Mouse (Mus musculus) liver, embryonic 11.5 days (tissue): ENCODE measurements at regions not wholly inside any gene's neighbourhood (a gene's known extent, or its start where the extent isn't known, plus 50 kb on each side); places are given as distances from the start of the nearest gene placed in this dataset.

Experiments used
- ATAC-seq: fragments of 200-750 bp; cut with Nextera tagmentation; replicated peaks from 2 replicates; pipeline ENCODE4 v1.8.0; 2017; ENCODE audit warnings: moderate number of reproducible peaks, mild to moderate bottlenecking, moderate TSS enrichment, moderate library complexity; ENCODE audit not compliant: low FRiP score
- DNase-seq: peaks from one replicate; pipeline ENCODE4 v3.0.0-alpha.2; 2017; ENCODE audit warnings: low spot score
- H3K27ac ChIP-seq: fragments of 300-500 bp; sonication (generic); 2 replicates; pipeline ENCODE4 v1.5.1; 2014; ENCODE audit warnings: mild to moderate bottlenecking, low read depth, low read length, control low read depth
- H3K27me3 ChIP-seq: fragments of 300-500 bp; sonication (generic); replicated peaks from 2 replicates; pipeline ENCODE4 v1.6.1; 2014; ENCODE audit warnings: low read length, mixed read lengths; ENCODE audit not compliant: control insufficient read depth, insufficient read depth
- H3K36me3 ChIP-seq: fragments of 300-500 bp; sonication (generic); 2 replicates; pipeline ENCODE4 v1.6.1; 2014; ENCODE audit warnings: mild to moderate bottlenecking, low read length, moderate library complexity, mixed read lengths; ENCODE audit not compliant: control insufficient read depth, insufficient read depth
- H3K4me1 ChIP-seq: fragments of 300-500 bp; sonication (generic); replicated peaks from 2 replicates; pipeline ENCODE4 v1.6.1; 2014; ENCODE audit warnings: low read length, mixed read lengths; ENCODE audit not compliant: control insufficient read depth, insufficient read depth
- H3K4me2 ChIP-seq: fragments of 300-500 bp; sonication (generic); 2 replicates; pipeline ENCODE4 v1.6.1; 2014; ENCODE audit warnings: mild to moderate bottlenecking, control low read depth, moderate library complexity
- H3K4me3 ChIP-seq: fragments of 300-500 bp; sonication (generic); 2 replicates; pipeline ENCODE4 v1.5.1; 2014; ENCODE audit warnings: low read depth, low read length, control low read depth
- H3K9ac ChIP-seq: fragments of 300-500 bp; sonication (generic); 2 replicates; pipeline ENCODE4 v1.6.1; 2014; ENCODE audit warnings: low read depth, low read length, control low read depth
- H3K9me3 ChIP-seq: fragments of 300-500 bp; sonication (generic); 2 replicates; pipeline ENCODE4 v1.6.1; 2016; ENCODE audit warnings: low read length, inconsistent platforms, mixed read lengths; ENCODE audit not compliant: control insufficient read depth
- whole genome bisulfite sequencing: fragments of 180-500 bp; shearing (Covaris S2); extraction: QIAGEN DNeasy Blood & Tissue Kit; methylation state at CpG from one replicate; pipeline ENCODE4 v1.1.7; 2014; 5-methylcytosine and 5-hydroxymethylcytosine counted together

GRCm38 (mm10) chr10:125586489-125587147, 197.4 kb upstream of the Slc16a7 start:
- DNase-seq, result no peak
- ATAC-seq, result no peak
- H3K27ac ChIP-seq, result no peak overlapping the region
- no peaks in the 10 kb centered on the region for H3K36me3 ChIP-seq
- H3K4me2 ChIP-seq, result no peak overlapping the region
- H3K9ac ChIP-seq, result no peak overlapping the region
- H3K4me1 ChIP-seq, result no peaks in the 10 kb centered on the region
- H3K4me3 ChIP-seq, result no peak overlapping the region
- no peaks in the 10 kb centered on the region for H3K9me3 ChIP-seq
- 71% methylated on average over 7 of the region's 7 CpGs for WGBS
- no peaks in the 10 kb centered on the region for H3K27me3 ChIP-seq

DNA sequence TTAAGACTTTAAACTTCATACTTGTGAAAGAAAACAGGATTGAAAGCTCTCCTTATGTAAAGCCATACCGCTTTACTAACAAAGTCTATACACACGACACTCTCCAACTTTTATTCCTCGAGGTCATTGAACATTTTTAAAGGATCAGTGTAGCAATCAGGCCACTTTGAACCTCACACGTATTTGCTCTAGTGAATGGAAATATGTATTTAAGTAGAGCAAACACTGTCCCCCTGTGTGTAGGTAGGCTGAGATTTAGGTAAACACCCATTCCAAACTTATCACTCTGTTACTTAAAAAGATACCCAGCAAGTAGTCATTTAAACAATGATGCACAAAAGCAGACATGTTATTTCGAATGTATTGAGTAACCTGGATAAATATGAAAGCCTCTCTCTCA, 203.7 kb upstream of the Slc16a7 start:
- Histone ChIP-seq H3K9me3 (no peaks in the 10 kb centered on the region), H3K27ac (no peak overlapping the region), H3K27me3 (no peaks in the 10 kb centered on the region), H3K36me3 (no peaks in the 10 kb centered on the region), H3K4me1 (no peaks in the 10 kb centered on the region), H3K4me2 (no peak overlapping the region), H3K9ac (no peak overlapping the region), H3K4me3 (no peak overlapping the region)
- WGBS, result 78% methylated on average over 5 of the region's 5 CpGs
- ATAC-seq, result no peak
- no peak for DNase-seq

GRCm38 (mm10) chr10:125607787-125608617, 218.7 kb upstream of the Slc16a7 start:
- no peak overlapping the region for H3K4me2 ChIP-seq
- DNase-seq, result no peak

DNA sequence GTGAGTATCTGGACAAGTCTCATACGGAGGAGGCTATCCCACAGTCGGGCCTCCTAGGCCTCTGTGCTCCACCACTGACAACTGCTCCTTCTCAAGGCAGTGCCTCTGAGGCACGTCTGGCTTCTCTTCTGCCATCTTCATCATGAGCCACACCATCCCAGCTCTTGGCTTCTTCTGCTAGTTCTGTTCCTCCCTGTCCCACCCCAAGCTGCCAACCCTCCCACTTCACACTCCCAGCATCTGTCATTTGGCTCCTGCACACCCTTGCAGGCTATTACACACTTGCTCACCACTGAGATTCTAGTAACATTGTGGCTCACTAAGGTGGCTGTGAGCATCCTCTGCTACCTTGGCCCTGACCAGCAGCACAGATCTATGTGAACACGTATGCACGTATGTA, 221.1 kb upstream of the Slc16a7 start:
- H3K9me3 ChIP-seq, result no peaks in the 10 kb centered on the region
- no peak overlapping the region for H3K4me2 ChIP-seq
- H3K27ac ChIP-seq, result no peak overlapping the region
- no peaks in the 10 kb centered on the region for H3K4me1 ChIP-seq
- no peak overlapping the region for H3K4me3 ChIP-seq
- H3K27me3 ChIP-seq, result no peaks in the 10 kb centered on the region
- 81% methylated on average over 5 of the region's 5 CpGs for whole genome bisulfite sequencing
- no peak overlapping the region for H3K9ac ChIP-seq
- DNase-seq (no peak), ATAC-seq (no peak)
- no peaks in the 10 kb centered on the region for H3K36me3 ChIP-seq

More at GRCm38 (mm10) chr10:125607787-125608617, 218.7 kb upstream of the Slc16a7 start:
- Histone ChIP-seq H3K27me3 (no peaks in the 10 kb centered on the region), H3K9me3 (no peaks in the 10 kb centered on the region), H3K4me1 (no peaks in the 10 kb centered on the region), H3K4me3 (no peak overlapping the region), H3K9ac (no peak overlapping the region), H3K27ac (no peak overlapping the region), H3K36me3 (no peaks in the 10 kb centered on the region)
- no peak for ATAC-seq
- 71% methylated on average over 10 of the region's 10 CpGs for WGBS

GRCm38 (mm10) chr10:125612773-125613172, 223.5 kb upstream of the Slc16a7 start:
- Histone ChIP-seq H3K36me3 (no peaks in the 10 kb centered on the region), H3K27ac (no peak overlapping the region), H3K9ac (no peak overlapping the region), H3K4me3 (no peak overlapping the region), H3K27me3 (no peaks in the 10 kb centered on the region), H3K4me1 (no peaks in the 10 kb centered on the region), H3K9me3 (no peaks in the 10 kb centered on the region), H3K4me2 (no peak overlapping the region)
- ATAC-seq (no peak), DNase-seq (no peak)
- WGBS, result 86% methylated on average over 6 of the region's 6 CpGs

DNA sequence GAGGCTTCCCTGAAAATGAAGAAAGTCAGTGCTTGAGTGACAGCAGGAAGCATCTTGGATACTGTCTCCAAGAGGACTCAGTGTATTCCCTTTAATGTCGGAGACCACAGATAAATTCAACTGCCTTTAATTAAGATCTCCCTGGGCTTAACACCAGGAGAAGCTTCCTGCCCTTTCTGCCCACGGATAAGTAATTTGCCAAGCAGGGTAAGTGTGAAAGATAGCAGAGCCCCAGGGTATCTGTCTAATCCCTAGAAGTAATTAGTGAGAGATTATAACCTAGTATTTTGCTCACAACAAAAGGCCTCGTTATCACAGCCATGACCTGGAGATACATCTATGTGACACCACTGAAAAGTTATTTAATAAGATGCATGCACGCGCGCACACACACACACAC, 232.1 kb upstream of the Slc16a7 start:
- no peak for ATAC-seq
- H3K4me3 ChIP-seq, result no peak overlapping the region

DNA sequence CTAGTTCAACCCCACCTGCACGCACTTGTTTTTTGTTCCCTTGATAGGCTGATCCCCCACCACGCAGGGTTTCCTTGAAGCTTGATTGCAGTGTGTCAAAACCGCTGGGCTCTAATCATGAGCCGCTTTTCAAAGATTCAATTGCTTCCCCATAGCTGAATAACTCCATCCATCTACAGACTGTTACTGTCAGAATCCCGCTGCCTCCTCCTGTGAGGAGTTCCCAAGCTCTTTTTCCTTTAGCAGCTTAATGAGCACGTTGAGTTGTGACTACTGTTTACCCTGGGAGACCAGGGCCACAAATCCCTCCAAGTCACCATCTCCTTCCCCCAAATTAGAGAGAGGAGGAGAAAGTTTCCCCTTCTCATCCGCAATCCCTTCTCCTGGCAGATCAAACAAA, 234.6 kb upstream of the Slc16a7 start:
- Histone ChIP-seq H3K4me2 (no peak overlapping the region), H3K4me1 (no peaks in the 10 kb centered on the region), H3K4me3 (no peak overlapping the region), H3K9ac (no peak overlapping the region), H3K36me3 (no peaks in the 10 kb centered on the region), H3K27me3 (no peaks in the 10 kb centered on the region), H3K9me3 (no peaks in the 10 kb centered on the region), H3K27ac (no peak overlapping the region)
- ATAC-seq (no peak), DNase-seq (no peak)
- WGBS, result 44% methylated on average over 7 of the region's 7 CpGs

More for the DNA sequence above, 232.1 kb upstream of the Slc16a7 start:
- Histone ChIP-seq H3K4me2 (no peak overlapping the region), H3K36me3 (no peaks in the 10 kb centered on the region), H3K9ac (no peak overlapping the region), H3K27ac (no peak overlapping the region), H3K4me1 (no peaks in the 10 kb centered on the region), H3K9me3 (no peaks in the 10 kb centered on the region), H3K27me3 (no peaks in the 10 kb centered on the region)
- WGBS, result 63% methylated on average over 6 of the region's 6 CpGs
- DNase-seq, result no peak

DNA sequence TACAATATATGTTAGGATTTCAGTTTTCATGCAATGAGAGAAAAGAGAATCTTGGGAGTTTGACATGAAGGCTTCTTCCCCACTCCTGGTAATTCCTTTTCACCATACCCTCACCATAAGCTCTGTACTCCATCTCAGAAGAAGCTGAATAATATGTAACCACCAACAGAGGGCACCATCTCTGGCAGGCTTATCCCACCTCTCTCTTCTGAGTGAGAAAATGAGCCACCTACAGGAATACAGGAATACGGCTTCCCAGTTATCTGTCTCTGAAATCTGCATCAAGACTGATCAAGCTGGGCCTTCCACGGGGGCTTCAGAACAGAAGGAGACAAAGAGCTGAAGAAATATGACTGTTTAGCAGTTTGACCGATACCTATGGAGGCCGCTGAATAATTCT, 278.6 kb upstream of the Slc16a7 start:
- no peaks in the 10 kb centered on the region; the same call in 1 of the 2 replicates for H3K9me3 ChIP-seq
- no peaks in the 10 kb centered on the region for H3K36me3 ChIP-seq
- H3K4me2 ChIP-seq, result no peak overlapping the region
- ATAC-seq, result no peak
- no peak overlapping the region for H3K27ac ChIP-seq
- 78% methylated on average over 4 of the region's 4 CpGs for WGBS
- H3K4me1 ChIP-seq, result no peaks in the 10 kb centered on the region
- DNase-seq, result no peak
- H3K4me3 ChIP-seq, result no peak overlapping the region
- no peaks in the 10 kb centered on the region for H3K27me3 ChIP-seq
- no peak overlapping the region for H3K9ac ChIP-seq

DNA sequence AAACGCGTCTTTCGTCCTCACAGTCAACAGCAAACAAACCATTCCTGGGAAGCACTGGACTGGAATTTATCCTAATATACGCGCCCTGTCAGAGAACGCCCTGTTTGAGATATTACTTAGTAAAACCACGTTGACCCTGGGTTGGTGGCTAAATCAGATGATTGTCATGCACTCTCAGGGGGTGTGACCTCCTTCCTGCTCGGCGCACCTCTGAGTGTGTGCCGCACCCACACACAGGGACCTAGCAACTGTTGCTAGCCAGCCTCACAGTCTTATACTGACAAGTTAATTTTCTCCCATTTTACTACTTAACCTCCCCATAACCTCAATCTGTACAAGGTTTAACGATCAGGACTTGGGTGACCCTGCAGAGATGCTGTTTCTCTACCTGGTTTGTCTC, 284.4 kb upstream of the Slc16a7 start:
- no peak for DNase-seq

More for the DNA sequence above, 284.4 kb upstream of the Slc16a7 start:
- no peak for ATAC-seq
- Histone ChIP-seq H3K27ac (no peak overlapping the region), H3K27me3 (no peaks in the 10 kb centered on the region), H3K4me3 (no peak overlapping the region), H3K4me1 (no peaks in the 10 kb centered on the region), H3K9ac (no peak overlapping the region), H3K4me2 (no peak overlapping the region), H3K9me3 (no peaks in the 10 kb centered on the region; the same call in 1 of the 2 replicates), H3K36me3 (no peaks in the 10 kb centered on the region)
- WGBS, result 74% methylated on average over 11 of the region's 11 CpGs
